Comparison of ENCODE assay signal across 11 mouse cellular contexts in genomic region chr10:81332277-81332676, GRCm38 (mm10). TPM values are rescaled to one million over a fixed set of nuclear protein-coding genes. Genes with fewer than 3 reads are reported as not detected.
A peak's percentile ranks its signal among the peaks of the same experiment; 100 is the strongest.
DNase-seq lines count a peak whose midpoint lies in the region; ATAC-seq and TF ChIP-seq lines count a peak whose summit lies in the region.
"Had no signal": no experiment of that assay in that cellular context is flagged by ENCODE, and none has a peak within 500 bp of the region (broad histone marks: within the 10 kb centered on the region; RNA-seq: fewer than 3 reads in every experiment).

No protein-coding gene starts in this region.

- intact Hi-C loops in gastrocnemius, postnatal 36 days (cut with DNase I) = no loop called here

- peak overlapping the region; percentile 29 for H3K4me2 ChIP-seq in kidney, embryonic 14.5 days (replicated peaks; ENCODE audit: low read depth, low read length)
- peak overlapping the region; percentile 19 for H3K4me2 ChIP-seq in embryonic facial prominence, embryonic 11.5 days (ENCODE audit: low read depth, low read length)
- peak overlapping the region; percentile 16; the same call in 1 of the 2 replicates for H3K4me2 ChIP-seq in limb, embryonic 11.5 days (ENCODE audit: low read depth, severe bottlenecking)

- H3K27ac ChIP-seq in kidney, embryonic 14.5 days (ENCODE audit: low read depth, low read length) = no peak overlapping the region
- H3K27ac ChIP-seq in ES-Bruce4 (ENCODE audit: insufficient read depth, low read length) = no peak overlapping the region
- H3K27ac ChIP-seq in embryonic facial prominence, embryonic 11.5 days (replicated peaks; ENCODE audit: low read depth, low read length) = no peak overlapping the region
- H3K27ac ChIP-seq in limb, embryonic 11.5 days (replicated peaks; ENCODE audit: low read depth, low read length) = no peak overlapping the region

- peak overlapping the region; percentile 17 for H3K4me3 ChIP-seq in kidney, embryonic 14.5 days (ENCODE audit: low read length)
- H3K4me3 ChIP-seq in ES-Bruce4 (ENCODE audit: low read depth, low read length) = peak overlapping the region; percentile 44
- peak overlapping the region; percentile 6; the same call in 1 of the 2 replicates for H3K4me3 ChIP-seq in embryonic facial prominence, embryonic 11.5 days (ENCODE audit: low read depth, low read length)
- H3K4me3 ChIP-seq in limb, embryonic 11.5 days (ENCODE audit: low read depth, low read length) = no peak overlapping the region

- no peaks in the 10 kb centered on the region for H3K9me3 ChIP-seq in kidney, embryonic 14.5 days (ENCODE audit: control insufficient read depth, low read length)
- H3K9me3 ChIP-seq in ES-Bruce4 (replicated peaks; ENCODE audit: control insufficient read depth, insufficient read depth, low read length, poor library complexity, severe bottlenecking) = no peaks in the 10 kb centered on the region
- H3K9me3 ChIP-seq in embryonic facial prominence, embryonic 11.5 days (replicated peaks; ENCODE audit: control insufficient read depth, low read length) = no peaks in the 10 kb centered on the region
- H3K9me3 ChIP-seq in limb, embryonic 11.5 days (ENCODE audit: control insufficient read depth, low read length) = no peaks in the 10 kb centered on the region

- H3K4me1 ChIP-seq in kidney, embryonic 14.5 days (ENCODE audit: control insufficient read depth, insufficient read depth, low read length) = peaks cover 42% of the 10 kb centered on the region
- no peaks in the 10 kb centered on the region for H3K4me1 ChIP-seq in ES-Bruce4 (ENCODE audit: control insufficient read depth, insufficient read depth, low read length)
- peaks cover 5% of the 10 kb centered on the region for H3K4me1 ChIP-seq in embryonic facial prominence, embryonic 11.5 days (ENCODE audit: control insufficient read depth, insufficient read depth, low read length)
- H3K4me1 ChIP-seq in limb, embryonic 11.5 days (ENCODE audit: control insufficient read depth, insufficient read depth, low read length) = peaks cover 16% of the 10 kb centered on the region

- no peak for TF ChIP-seq EP300 in ES-Bruce4 (IDR thresholded peaks at IDR 0.05; ENCODE audit: insufficient read depth, low read depth, low read length)

- TF ChIP-seq CTCF in ES-Bruce4 (IDR thresholded peaks at IDR 0.05; ENCODE audit: low read depth, low read length) = no peak

- H3K27me3 ChIP-seq in kidney, embryonic 14.5 days (ENCODE audit: control insufficient read depth, insufficient read depth, low read length) = peaks cover 9% of the 10 kb centered on the region
- H3K27me3 ChIP-seq in ES-Bruce4 (ENCODE audit: control insufficient read depth, insufficient read depth, low read length, poor library complexity, severe bottlenecking) = no peaks in the 10 kb centered on the region
- H3K27me3 ChIP-seq in embryonic facial prominence, embryonic 11.5 days (ENCODE audit: control insufficient read depth, insufficient read depth, low read length) = peaks cover 10% of the 10 kb centered on the region; the same call in 1 of the 2 replicates
- H3K27me3 ChIP-seq in limb, embryonic 11.5 days (ENCODE audit: control insufficient read depth, insufficient read depth, low read length) = peaks cover 14% of the 10 kb centered on the region

- TF ChIP-seq POLR2A in ES-Bruce4 (IDR thresholded peaks at IDR 0.05; ENCODE audit: insufficient read depth, low read length) = no peak

- no peak for DNase-seq in kidney, postnatal 14 days
- DNase-seq in embryonic facial prominence, embryonic 11.5 days (ENCODE audit: low spot score) = no peak
- DNase-seq in limb, embryonic 11.5 days (ENCODE audit: low spot score) = no peak
- DNase-seq in gastrocnemius, postnatal 36 days = no peak
- no peak for DNase-seq in urinary bladder, adult 2 months (ENCODE audit: low spot score)
- DNase-seq: embryo, embryonic 11 days; kidney, postnatal 10 days; thymus, postnatal 4 days had no signal

- peak overlapping the region; percentile 42; the same call in 1 of the 2 replicates for H3K9ac ChIP-seq in kidney, embryonic 14.5 days (ENCODE audit: low read depth, low read length)
- peak overlapping the region; percentile 10 for H3K9ac ChIP-seq in ES-Bruce4 (ENCODE audit: low read depth, poor library complexity, severe bottlenecking)
- H3K9ac ChIP-seq in embryonic facial prominence, embryonic 11.5 days (replicated peaks; ENCODE audit: low read length) = peak overlapping the region; percentile 39
- peak overlapping the region; percentile 40 for H3K9ac ChIP-seq in limb, embryonic 11.5 days (ENCODE audit: low read length)

- WGBS in kidney, embryonic 14.5 days = 25% methylated on average over 29 of the region's 29 CpGs
- WGBS in embryonic facial prominence, embryonic 11.5 days = 10% methylated on average over 29 of the region's 29 CpGs
- 13% methylated on average over 27 of the region's 29 CpGs for WGBS in limb, embryonic 11.5 days

- no peaks in the 10 kb centered on the region; the same call in 1 of the 2 replicates for H3K36me3 ChIP-seq in kidney, embryonic 14.5 days (ENCODE audit: control insufficient read depth, insufficient read depth, low read length)
- H3K36me3 ChIP-seq in ES-Bruce4 (ENCODE audit: control insufficient read depth, insufficient read depth, low read length, poor library complexity, severe bottlenecking) = no peaks in the 10 kb centered on the region
- H3K36me3 ChIP-seq in embryonic facial prominence, embryonic 11.5 days (replicated peaks; ENCODE audit: control insufficient read depth, insufficient read depth, low read depth, low read length) = no peaks in the 10 kb centered on the region
- H3K36me3 ChIP-seq in limb, embryonic 11.5 days (ENCODE audit: control insufficient read depth, insufficient read depth, low read length) = peaks cover under 1% of the 10 kb centered on the region; the same call in 1 of the 2 replicates

- ATAC-seq in kidney, embryonic 14.5 days (ENCODE audit: low FRiP score, low TSS enrichment) = no peak
- no peak for ATAC-seq in embryonic facial prominence, embryonic 11.5 days (replicated peaks; ENCODE audit: insufficient number of reproducible peaks, low FRiP score, low TSS enrichment, low read depth)
- ATAC-seq in limb, embryonic 11.5 days (ENCODE audit: insufficient number of reproducible peaks, low FRiP score, low TSS enrichment, low read depth) = no peak

RNA-seq across cellular contexts. Expression of gene Tbxa2r, which starts 3.7 kb away (rescaled TPM):
- polyA plus RNA-seq in kidney, embryonic 14.5 days (2014; fragmentation: Nextera tagmentation; extraction: Ambion mirVana) = 8.7 and 10.1 TPM in 2 replicates
- 0.57 and 1.5 TPM in 2 replicates for polyA plus RNA-seq in ES-Bruce4 (2011; ENCODE audit: insufficient read depth, insufficient read length, low read depth, missing spikeins)
- 1.4 and 2.1 TPM in 2 replicates for polyA plus RNA-seq in embryonic facial prominence, embryonic 11.5 days (2014; fragmentation: Nextera tagmentation; extraction: Ambion mirVana)
- 1.7 and 1.8 TPM in 2 replicates for polyA plus RNA-seq in limb, embryonic 11.5 days (2014; fragmentation: Nextera tagmentation; extraction: Ambion mirVana)
- under 1 TPM; 0.87 to 0.99 TPM for total RNA-seq in gastrocnemius, postnatal 36 days (2021)
- polyA plus RNA-seq in urinary bladder, adult 2 months (2012; rRNA removed) = 9.3 and 11.6 TPM in 2 replicates
- total RNA-seq: MEL had no signal

RNA-seq across cellular contexts. Expression of gene Gipc3, which starts 10.8 kb away (rescaled TPM):
- 0.05 and 0.07 TPM in 2 replicates for polyA plus RNA-seq in kidney, embryonic 14.5 days (2014; fragmentation: Nextera tagmentation; extraction: Ambion mirVana)
- 1.0 and 1.2 TPM in 2 replicates for polyA plus RNA-seq in ES-Bruce4 (2011; ENCODE audit: insufficient read depth, insufficient read length, low read depth, missing spikeins)
- not detected in 2 replicates for polyA plus RNA-seq in embryonic facial prominence, embryonic 11.5 days (2014; fragmentation: Nextera tagmentation; extraction: Ambion mirVana)
- polyA plus RNA-seq in limb, embryonic 11.5 days (2014; fragmentation: Nextera tagmentation; extraction: Ambion mirVana) = not detected in 2 replicates
- 1 to 10 TPM; 1.1 to 1.3 TPM for total RNA-seq in gastrocnemius, postnatal 36 days (2021)
- 3.2 and 6.5 TPM in 2 replicates for polyA plus RNA-seq in urinary bladder, adult 2 months (2012; rRNA removed)
- total RNA-seq: MEL had no signal

RNA-seq across cellular contexts. Expression of gene Cactin, which starts 11.4 kb away (rescaled TPM):
- polyA plus RNA-seq in kidney, embryonic 14.5 days (2014; fragmentation: Nextera tagmentation; extraction: Ambion mirVana) = 21.4 and 29.6 TPM in 2 replicates
- polyA plus RNA-seq in ES-Bruce4 (2011; ENCODE audit: insufficient read depth, insufficient read length, low read depth, missing spikeins) = 17.5 and 18.2 TPM in 2 replicates
- polyA plus RNA-seq in embryonic facial prominence, embryonic 11.5 days (2014; fragmentation: Nextera tagmentation; extraction: Ambion mirVana) = 30.1 and 30.5 TPM in 2 replicates
- 35.9 and 40.0 TPM in 2 replicates for polyA plus RNA-seq in limb, embryonic 11.5 days (2014; fragmentation: Nextera tagmentation; extraction: Ambion mirVana)
- total RNA-seq in gastrocnemius, postnatal 36 days (2021) = 10 to 100 TPM in 1 of 2 experiments, 1 to 10 TPM in 1; 7.6 to 10.2 TPM
- 27.7 and 29.5 TPM in 2 replicates for polyA plus RNA-seq in urinary bladder, adult 2 months (2012; rRNA removed)

RNA-seq across cellular contexts. Expression of gene Hmg20b, which starts 18.0 kb away (rescaled TPM):
- polyA plus RNA-seq in kidney, embryonic 14.5 days (2014; fragmentation: Nextera tagmentation; extraction: Ambion mirVana) = 115 and 119 TPM in 2 replicates
- 51.8 and 57.3 TPM in 2 replicates for polyA plus RNA-seq in ES-Bruce4 (2011; ENCODE audit: insufficient read depth, insufficient read length, low read depth, missing spikeins)
- 97.9 and 103 TPM in 2 replicates for polyA plus RNA-seq in embryonic facial prominence, embryonic 11.5 days (2014; fragmentation: Nextera tagmentation; extraction: Ambion mirVana)
- polyA plus RNA-seq in limb, embryonic 11.5 days (2014; fragmentation: Nextera tagmentation; extraction: Ambion mirVana) = 129 and 130 TPM in 2 replicates
- total RNA-seq in gastrocnemius, postnatal 36 days (2021) = 10 to 100 TPM; 19.7 to 20.9 TPM
- 82.9 and 91.7 TPM in 2 replicates for polyA plus RNA-seq in urinary bladder, adult 2 months (2012; rRNA removed)

RNA-seq across cellular contexts. Expression of gene Mfsd12, which starts 25.0 kb away (rescaled TPM):
- 4.1 and 4.6 TPM in 2 replicates for polyA plus RNA-seq in kidney, embryonic 14.5 days (2014; fragmentation: Nextera tagmentation; extraction: Ambion mirVana)
- polyA plus RNA-seq in ES-Bruce4 (2011; ENCODE audit: insufficient read depth, insufficient read length, low read depth, missing spikeins) = 13.7 and 15.3 TPM in 2 replicates
- polyA plus RNA-seq in embryonic facial prominence, embryonic 11.5 days (2014; fragmentation: Nextera tagmentation; extraction: Ambion mirVana) = 3.4 and 4.0 TPM in 2 replicates
- polyA plus RNA-seq in limb, embryonic 11.5 days (2014; fragmentation: Nextera tagmentation; extraction: Ambion mirVana) = 4.7 and 5.9 TPM in 2 replicates
- 1 to 10 TPM; 2.2 to 2.6 TPM for total RNA-seq in gastrocnemius, postnatal 36 days (2021)
- polyA plus RNA-seq in urinary bladder, adult 2 months (2012; rRNA removed) = 12.1 and 12.4 TPM in 2 replicates
